Mouse (Mus musculus): ENCODE results near the gene Srbd1. TPM values are rescaled to one million over a fixed set of nuclear protein-coding genes. Genes with fewer than 3 reads are reported as not detected.

The Srbd1 gene
- polyA plus RNA-seq, 1 experiment from 2014 or later, result 13.3 TPM

- Histone ChIP-seq H3K4me3 (ENCODE audit: low read length) (no peak overlapping the region), H3K36me3 (ENCODE audit: control insufficient read depth, insufficient read depth, low read length) (0 out of 2 replicates have a peak, but pooled peaks cover 2% of the 10 kb centered on the region), H3K9me3 (ENCODE audit: control insufficient read depth, low read length) (no peaks in the 10 kb centered on the region), H3K27ac (ENCODE audit: low read depth, low read length) (no peak overlapping the region), H3K4me2 (ENCODE audit: low read length) (no peak overlapping the region), H3K4me1 (ENCODE audit: control insufficient read depth, insufficient read depth, low read depth, low read length) (no peaks in the 10 kb centered on the region), H3K9ac (ENCODE audit: low read depth, low read length) (no peak overlapping the region), H3K27me3 (replicated peaks; ENCODE audit: control insufficient read depth, insufficient read depth, low read length) (no peaks in the 10 kb centered on the region)
- WGBS, result 91% methylated on average over 3 of the region's 3 CpGs
- no peak for ATAC-seq
Measured at GRCm38 (mm10) chr17:86123146-86123545, 21.8 kb downstream of the Srbd1 start.

GRCm38 (mm10) chr17:86096875-86097274 lies 48.1 kb downstream of the Srbd1 start:
- 90% methylated on average over 2 of the region's 2 CpGs for WGBS
- Histone ChIP-seq H3K9ac (ENCODE audit: low read depth, low read length) (no peak overlapping the region), H3K36me3 (ENCODE audit: control insufficient read depth, insufficient read depth, low read length) (peaks cover 4% of the 10 kb centered on the region; the same call in 1 of the 2 replicates), H3K27ac (ENCODE audit: low read depth, low read length) (no peak overlapping the region), H3K9me3 (ENCODE audit: control insufficient read depth, low read length) (no peaks in the 10 kb centered on the region), H3K4me1 (ENCODE audit: control insufficient read depth, insufficient read depth, low read depth, low read length) (no peaks in the 10 kb centered on the region), H3K4me2 (ENCODE audit: low read length) (no peak overlapping the region), H3K4me3 (ENCODE audit: low read length) (no peak overlapping the region), H3K27me3 (replicated peaks; ENCODE audit: control insufficient read depth, insufficient read depth, low read length) (no peaks in the 10 kb centered on the region)
- no peak for ATAC-seq

GRCm38 (mm10) chr17:86093124-86093523 lies 51.9 kb downstream of the Srbd1 start:
- Histone ChIP-seq H3K27ac (ENCODE audit: low read depth, low read length) (no peak overlapping the region), H3K4me3 (ENCODE audit: low read length) (no peak overlapping the region), H3K9me3 (ENCODE audit: control insufficient read depth, low read length) (no peaks in the 10 kb centered on the region), H3K4me2 (ENCODE audit: low read length) (no peak overlapping the region), H3K36me3 (ENCODE audit: control insufficient read depth, insufficient read depth, low read length) (peaks cover under 1% of the 10 kb centered on the region; the same call in 1 of the 2 replicates), H3K4me1 (ENCODE audit: control insufficient read depth, insufficient read depth, low read depth, low read length) (no peaks in the 10 kb centered on the region), H3K9ac (ENCODE audit: low read depth, low read length) (no peak overlapping the region), H3K27me3 (replicated peaks; ENCODE audit: control insufficient read depth, insufficient read depth, low read length) (no peaks in the 10 kb centered on the region)
- ATAC-seq, result no peak
- 97% methylated on average over 1 of the region's 1 CpGs for WGBS

GRCm38 (mm10) chr17:86091631-86092030 lies 53.3 kb downstream of the Srbd1 start:
- Histone ChIP-seq H3K4me1 (ENCODE audit: control insufficient read depth, insufficient read depth, low read depth, low read length) (no peaks in the 10 kb centered on the region), H3K36me3 (ENCODE audit: control insufficient read depth, insufficient read depth, low read length) (no peaks in the 10 kb centered on the region), H3K27me3 (replicated peaks; ENCODE audit: control insufficient read depth, insufficient read depth, low read length) (no peaks in the 10 kb centered on the region), H3K4me2 (ENCODE audit: low read length) (no peak overlapping the region), H3K4me3 (ENCODE audit: low read length) (no peak overlapping the region), H3K9ac (ENCODE audit: low read depth, low read length) (no peak overlapping the region), H3K9me3 (ENCODE audit: control insufficient read depth, low read length) (no peaks in the 10 kb centered on the region), H3K27ac (ENCODE audit: low read depth, low read length) (no peak overlapping the region)
- 80% methylated on average over 1 of the region's 1 CpGs for WGBS
- ATAC-seq, result no peak

- H3K4me3 ChIP-seq (ENCODE audit: low read length), result no peak overlapping the region
- no peaks in the 10 kb centered on the region for H3K36me3 ChIP-seq (ENCODE audit: control insufficient read depth, insufficient read depth, low read length)
- no peak overlapping the region for H3K27ac ChIP-seq (ENCODE audit: low read depth, low read length)
- no peaks in the 10 kb centered on the region for H3K9me3 ChIP-seq (ENCODE audit: control insufficient read depth, low read length)
- H3K4me2 ChIP-seq (ENCODE audit: low read length), result no peak overlapping the region
- 59% methylated on average over 9 of the region's 9 CpGs for WGBS
- no peak overlapping the region for H3K9ac ChIP-seq (ENCODE audit: low read depth, low read length)
- H3K4me1 ChIP-seq (ENCODE audit: control insufficient read depth, insufficient read depth, low read depth, low read length), result no peaks in the 10 kb centered on the region
- no peaks in the 10 kb centered on the region for H3K27me3 ChIP-seq (replicated peaks; ENCODE audit: control insufficient read depth, insufficient read depth, low read length)
- ATAC-seq, result no peak
Measured at GRCm38 (mm10) chr17:86089893-86090588, 54.9 kb downstream of the Srbd1 start.

GRCm38 (mm10) chr17:86087922-86088321 lies 57.1 kb downstream of the Srbd1 start:
- H3K4me2 ChIP-seq (ENCODE audit: low read length), result no peak overlapping the region
- H3K27me3 ChIP-seq (replicated peaks; ENCODE audit: control insufficient read depth, insufficient read depth, low read length), result no peaks in the 10 kb centered on the region
- WGBS, result 91% methylated on average over 9 of the region's 9 CpGs
- H3K4me1 ChIP-seq (ENCODE audit: control insufficient read depth, insufficient read depth, low read depth, low read length), result no peaks in the 10 kb centered on the region
- no peak overlapping the region for H3K4me3 ChIP-seq (ENCODE audit: low read length)
- no peak overlapping the region for H3K9ac ChIP-seq (ENCODE audit: low read depth, low read length)
- H3K36me3 ChIP-seq (ENCODE audit: control insufficient read depth, insufficient read depth, low read length), result no peaks in the 10 kb centered on the region
- no peaks in the 10 kb centered on the region for H3K9me3 ChIP-seq (ENCODE audit: control insufficient read depth, low read length)
- no peak for ATAC-seq
- H3K27ac ChIP-seq (ENCODE audit: low read depth, low read length), result no peak overlapping the region

GRCm38 (mm10) chr17:86086191-86086590 lies 58.8 kb downstream of the Srbd1 start:
- Histone ChIP-seq H3K27me3 (replicated peaks; ENCODE audit: control insufficient read depth, insufficient read depth, low read length) (no peaks in the 10 kb centered on the region), H3K4me2 (ENCODE audit: low read length) (no peak overlapping the region), H3K36me3 (ENCODE audit: control insufficient read depth, insufficient read depth, low read length) (no peaks in the 10 kb centered on the region), H3K27ac (ENCODE audit: low read depth, low read length) (no peak overlapping the region), H3K4me1 (ENCODE audit: control insufficient read depth, insufficient read depth, low read depth, low read length) (no peaks in the 10 kb centered on the region), H3K9ac (ENCODE audit: low read depth, low read length) (no peak overlapping the region), H3K4me3 (ENCODE audit: low read length) (no peak overlapping the region), H3K9me3 (ENCODE audit: control insufficient read depth, low read length) (no peaks in the 10 kb centered on the region)
- WGBS, result 82% methylated on average over 4 of the region's 4 CpGs
- ATAC-seq, result no peak

- Histone ChIP-seq H3K9me3 (ENCODE audit: control insufficient read depth, low read length) (no peaks in the 10 kb centered on the region), H3K4me2 (ENCODE audit: low read length) (no peak overlapping the region), H3K4me3 (ENCODE audit: low read length) (no peak overlapping the region), H3K27ac (ENCODE audit: low read depth, low read length) (no peak overlapping the region), H3K9ac (ENCODE audit: low read depth, low read length) (no peak overlapping the region), H3K4me1 (ENCODE audit: control insufficient read depth, insufficient read depth, low read depth, low read length) (no peaks in the 10 kb centered on the region), H3K27me3 (replicated peaks; ENCODE audit: control insufficient read depth, insufficient read depth, low read length) (no peaks in the 10 kb centered on the region), H3K36me3 (ENCODE audit: control insufficient read depth, insufficient read depth, low read length) (no peaks in the 10 kb centered on the region)
- ATAC-seq, result no peak
- WGBS, result 64% methylated on average over 7 of the region's 7 CpGs
Measured at GRCm38 (mm10) chr17:86083207-86083606, 61.8 kb downstream of the Srbd1 start.

GRCm38 (mm10) chr17:86078060-86078459 lies 66.9 kb downstream of the Srbd1 start:
- no peak overlapping the region for H3K4me2 ChIP-seq (ENCODE audit: low read length)
- no peak for ATAC-seq
- no peak overlapping the region for H3K9ac ChIP-seq (ENCODE audit: low read depth, low read length)
- H3K4me3 ChIP-seq (ENCODE audit: low read length), result no peak overlapping the region
- H3K27me3 ChIP-seq (replicated peaks; ENCODE audit: control insufficient read depth, insufficient read depth, low read length), result no peaks in the 10 kb centered on the region
- no peaks in the 10 kb centered on the region for H3K9me3 ChIP-seq (ENCODE audit: control insufficient read depth, low read length)
- no peaks in the 10 kb centered on the region for H3K4me1 ChIP-seq (ENCODE audit: control insufficient read depth, insufficient read depth, low read depth, low read length)
- H3K27ac ChIP-seq (ENCODE audit: low read depth, low read length), result no peak overlapping the region
- H3K36me3 ChIP-seq (ENCODE audit: control insufficient read depth, insufficient read depth, low read length), result no peaks in the 10 kb centered on the region
- WGBS, result 75% methylated on average over 11 of the region's 11 CpGs
